Mouse (Mus musculus) right cerebral cortex, postnatal 25 days (tissue): ENCODE results near the gene C8g.

ENCODE experiments used
- DNase-seq: peaks from one replicate; pipeline ENCODE4 v3.0.0; 2022

C8g gene

DNA sequence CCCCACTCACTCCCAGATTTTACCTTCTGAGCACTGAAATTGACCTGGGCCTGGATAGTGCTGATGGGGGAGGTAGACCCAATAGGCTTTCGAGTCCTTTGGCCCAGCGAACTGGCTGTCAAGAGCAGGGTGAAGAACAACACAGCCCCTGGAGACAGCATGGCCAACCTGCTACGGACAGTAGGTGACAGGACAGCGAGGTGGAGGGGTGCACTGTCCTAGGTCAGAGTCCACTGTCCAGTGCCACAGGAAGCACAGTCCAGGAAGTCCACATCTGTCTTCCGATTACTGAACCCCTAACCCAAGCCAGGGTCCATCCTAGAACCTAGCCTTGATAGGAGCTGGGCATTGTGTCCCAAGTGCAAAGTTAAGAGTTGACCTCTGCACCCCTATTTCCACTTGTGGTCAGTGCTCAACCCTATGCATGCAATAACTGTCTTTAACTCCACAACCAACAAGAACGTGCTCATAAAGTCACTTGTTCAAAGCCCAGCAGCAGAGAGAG, 1.4 kb downstream of the C8g start:
- DNase-seq: no peak

DNA sequence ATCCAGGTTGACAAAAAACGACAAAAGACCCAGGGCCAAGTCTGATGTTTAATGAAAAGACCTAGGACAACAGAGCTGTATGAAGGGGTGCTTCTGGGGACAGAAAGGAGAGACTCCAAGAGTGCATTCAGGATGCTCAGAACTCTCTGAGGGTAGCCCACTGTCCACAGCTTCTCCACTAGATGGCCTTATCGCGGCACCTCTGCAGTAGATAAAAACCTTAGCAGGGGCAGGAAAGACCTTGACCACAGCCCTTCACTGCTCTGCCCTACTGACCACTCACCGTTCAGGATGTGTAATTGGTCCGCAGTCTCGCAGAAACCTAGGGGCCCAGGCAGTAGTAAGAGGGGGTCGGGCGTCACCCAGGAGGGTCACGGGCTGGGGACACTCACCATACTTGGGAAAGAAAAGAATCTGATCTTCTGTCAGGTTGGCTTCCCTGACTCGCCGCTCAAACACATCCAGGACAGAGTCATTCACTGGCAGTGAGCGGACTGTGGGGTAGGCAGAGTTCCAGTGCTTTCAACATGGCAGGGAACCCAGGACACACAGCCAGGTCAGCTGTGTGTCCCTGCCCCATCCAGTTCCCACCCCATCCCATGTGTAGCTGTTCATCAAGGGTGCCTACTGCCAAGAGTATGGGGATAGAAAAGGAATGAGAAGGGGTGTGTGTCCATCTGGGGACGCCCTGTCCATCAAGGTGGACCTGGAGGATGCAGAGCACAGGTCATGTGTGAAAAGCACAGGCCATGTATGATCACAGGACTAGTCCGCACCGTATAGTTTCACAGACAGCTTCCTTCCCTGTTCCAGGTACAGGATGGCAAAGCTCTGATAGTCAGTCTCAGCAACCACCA, 2.7 kb downstream of the C8g start:
- DNase-seq: no peak

GRCm38 (mm10) chr2:25497846-25498575, 3.5 kb downstream of the C8g start:
- no peak for DNase-seq

DNA sequence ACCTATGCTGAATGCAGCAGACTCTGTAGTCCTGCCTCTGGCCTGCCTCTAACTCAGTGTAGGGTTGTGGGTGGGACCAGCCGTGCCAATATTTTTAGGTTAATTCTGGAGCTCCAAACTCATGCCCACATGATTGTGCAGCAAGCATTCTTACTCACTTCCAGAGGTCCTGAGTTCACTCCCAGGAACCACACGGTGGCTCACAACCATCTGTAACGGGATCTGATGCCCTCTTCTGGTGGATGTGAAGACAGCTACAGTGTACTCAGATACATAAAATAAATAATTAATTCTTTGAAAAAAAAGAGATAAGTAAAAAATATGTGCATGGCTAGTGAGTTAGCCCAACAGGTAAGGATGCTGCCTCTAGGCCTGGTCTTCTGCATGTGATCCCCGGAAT, 5.1 kb downstream of the C8g start:
- DNase-seq: no peak

DNA sequence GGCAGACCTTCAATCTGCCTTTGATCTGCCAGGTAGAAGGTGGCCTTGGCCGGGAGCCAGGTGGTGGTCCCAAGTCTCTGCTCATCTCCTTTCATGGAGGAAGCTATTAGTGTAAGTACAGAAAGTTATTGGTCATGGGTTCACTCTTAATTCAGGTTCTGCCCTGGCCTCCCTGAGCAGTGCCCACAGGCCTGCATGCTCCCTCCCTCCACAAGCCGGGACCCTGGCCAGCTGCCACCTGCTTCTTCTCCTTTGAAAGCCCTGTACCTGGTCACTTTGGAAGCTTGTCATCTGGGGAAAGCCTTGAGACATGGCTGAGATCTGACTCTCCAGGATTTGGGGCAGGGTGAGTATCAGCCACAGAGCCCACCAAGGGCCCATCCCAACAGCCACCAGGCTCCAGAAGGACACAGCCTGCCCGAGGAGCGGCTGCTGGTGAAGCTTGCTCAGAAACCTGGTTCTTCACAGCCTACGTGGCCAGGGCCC, 8.0 kb downstream of the C8g start, which contains the start of gene Lcn12:
TSS of gene Lcn12 (minus strand) at position 436 of the 486 bp plus-strand sequence.
- no peak for DNase-seq

- DNase-seq: no peak
Observed at GRCm38 (mm10) chr2:25492988-25493387, 8.5 kb downstream of the C8g start.

GRCm38 (mm10) chr2:25488671-25489068, 12.8 kb downstream of the C8g start:
- no peak for DNase-seq

DNA sequence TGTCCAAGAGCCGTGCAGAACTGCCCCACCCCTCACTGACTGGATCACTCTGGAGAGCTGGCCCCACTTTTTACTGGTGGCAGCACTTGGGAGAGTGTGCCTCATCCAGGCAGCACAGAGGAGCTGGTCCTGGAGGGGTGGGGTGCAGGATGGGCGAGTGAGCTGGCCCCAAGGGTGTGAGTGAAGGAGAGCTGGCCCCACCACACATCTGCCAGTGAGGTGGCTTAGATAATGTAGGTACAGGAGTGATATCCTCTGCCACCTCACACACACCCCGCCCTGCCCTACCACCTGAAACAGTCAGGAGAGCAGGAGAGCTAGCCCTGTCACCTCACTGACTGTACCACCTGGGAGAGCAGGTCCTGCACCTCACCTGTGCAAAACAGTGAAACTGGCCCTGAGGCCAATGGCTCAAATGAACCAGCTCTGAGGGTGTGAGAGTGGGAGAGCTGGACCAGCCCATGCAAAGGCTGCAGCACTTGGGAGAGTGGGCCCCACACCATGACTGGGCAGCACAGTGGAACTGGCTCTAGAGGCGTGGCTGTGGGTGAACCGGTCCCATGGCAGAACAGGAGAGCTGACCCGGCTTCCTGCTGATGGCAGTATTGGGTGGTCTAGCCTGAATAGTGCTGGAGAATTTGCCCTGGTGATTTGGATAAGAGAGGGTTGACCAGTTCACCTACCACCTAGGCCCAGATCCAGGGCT, 13.4 kb downstream of the C8g start:
- DNase-seq: no peak

GRCm38 (mm10) chr2:25484901-25485647, 16.4 kb downstream of the C8g start:
- DNase-seq: no peak

GRCm38 (mm10) chr2:25482969-25483368, 18.6 kb downstream of the C8g start:
- no peak for DNase-seq

GRCm38 (mm10) chr2:25480541-25480940, 21.0 kb downstream of the C8g start:
- DNase-seq: no peak

DNA sequence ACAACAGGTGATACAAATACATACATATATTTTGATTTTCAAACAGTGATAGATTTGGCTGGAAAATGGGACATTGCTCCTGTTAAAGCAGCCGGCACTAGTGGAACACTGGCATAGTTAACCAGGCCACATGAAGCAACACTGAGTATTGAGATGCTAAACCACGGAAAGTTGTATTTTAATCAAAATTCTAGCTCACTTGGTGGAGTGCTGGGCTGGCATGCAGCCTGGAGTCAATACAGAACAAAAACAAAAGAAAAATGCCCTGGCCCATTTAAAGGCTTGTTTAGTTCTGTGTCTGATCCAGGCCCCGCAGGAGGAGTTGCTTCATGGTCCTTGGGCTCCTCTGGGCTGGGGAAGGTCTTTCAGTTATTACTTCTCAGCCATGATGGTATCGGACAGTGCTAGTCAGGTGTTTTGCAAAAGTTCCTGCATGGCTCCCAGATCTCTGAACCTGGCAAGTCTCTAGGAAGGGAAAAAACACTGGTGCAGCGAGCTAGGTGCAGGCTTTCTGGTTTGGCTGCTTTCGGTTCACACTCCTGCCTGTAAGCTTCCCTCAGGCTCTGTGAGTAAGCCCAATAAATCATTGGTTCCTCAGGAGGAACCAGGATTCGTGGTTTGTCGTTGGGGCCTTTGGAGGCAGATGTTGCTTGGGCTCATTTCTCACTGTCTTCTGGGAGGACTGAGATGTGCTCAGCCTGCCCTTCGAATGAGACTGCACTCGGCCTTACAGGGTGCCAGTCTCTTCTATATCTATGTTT, 21.8 kb downstream of the C8g start:
- DNase-seq: no peak

- DNase-seq: no peak
Observed at GRCm38 (mm10) chr2:25477967-25478675, 23.4 kb downstream of the C8g start.

GRCm38 (mm10) chr2:25477541-25477940, 24.0 kb downstream of the C8g start:
- DNase-seq: no peak

DNA sequence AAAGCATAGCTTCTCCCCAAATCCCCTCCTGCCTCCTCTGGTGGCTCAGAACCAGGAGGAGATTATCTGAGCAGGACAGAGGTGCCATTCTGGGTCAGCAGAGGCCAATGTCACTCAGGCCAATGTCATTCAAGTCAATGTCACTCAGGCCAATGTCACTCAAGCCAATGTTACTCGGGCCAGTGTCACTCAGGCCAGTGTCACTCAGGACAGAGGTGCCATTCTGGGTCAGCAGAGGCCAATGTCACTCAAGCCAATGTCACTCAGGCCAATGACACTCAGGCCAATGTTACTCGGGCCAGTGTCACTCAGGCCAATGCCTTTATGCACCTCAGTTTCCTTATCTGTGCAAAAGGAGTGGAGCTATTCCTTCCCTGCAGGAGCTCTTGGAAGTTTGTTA, 29.0 kb downstream of the C8g start:
- no peak for DNase-seq

GRCm38 (mm10) chr2:25469969-25470368, 31.6 kb downstream of the C8g start, which contains the start of gene Ptgds:
Gene Ptgds, minus strand, starts transcription at chr2:25470046.
- DNase-seq: no peak

- DNase-seq: no peak
Observed at GRCm38 (mm10) chr2:25468962-25469915, 32.3 kb downstream of the C8g start.

- no peak for DNase-seq
Observed at GRCm38 (mm10) chr2:25467606-25468303, 33.8 kb downstream of the C8g start.
